Mouse (Mus musculus) T-helper 2 cell (primary cell): ENCODE measurements at regions not wholly inside any gene's neighbourhood (a gene's known extent, or its start where the extent isn't known, plus 50 kb on each side); places are given as distances from the start of the nearest gene placed in this dataset.

Experiments
- in situ Hi-C: fragments of 300-600 bp; cut with MboI, MseI; formaldehyde crosslinking; loops from one replicate; pipeline ENCODE4 v1.15.1; 2025; ENCODE audit warnings: high pct_unique_total_duplicates

DNA sequence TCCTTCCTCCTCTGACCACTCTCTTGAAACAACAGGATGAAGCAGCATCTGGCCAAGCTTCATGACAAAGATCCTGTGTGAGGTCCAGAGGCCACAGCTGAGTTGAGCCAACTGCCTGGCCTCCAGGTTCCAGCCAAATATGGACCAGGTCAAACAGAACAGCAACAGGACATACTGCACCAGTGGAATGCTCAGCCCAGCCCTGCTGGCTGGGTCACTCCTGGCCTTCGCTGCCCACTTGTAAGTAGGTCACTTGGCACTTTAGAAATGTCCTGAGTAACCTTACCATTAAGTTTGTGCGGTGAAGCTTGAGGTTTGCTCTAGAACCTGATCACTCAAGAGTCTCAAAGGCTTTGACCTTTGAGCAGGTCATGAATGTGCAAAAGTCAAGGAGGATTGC, 96.9 kb downstream of the Snx19 start:
- in situ Hi-C loops, result no loop called here

DNA sequence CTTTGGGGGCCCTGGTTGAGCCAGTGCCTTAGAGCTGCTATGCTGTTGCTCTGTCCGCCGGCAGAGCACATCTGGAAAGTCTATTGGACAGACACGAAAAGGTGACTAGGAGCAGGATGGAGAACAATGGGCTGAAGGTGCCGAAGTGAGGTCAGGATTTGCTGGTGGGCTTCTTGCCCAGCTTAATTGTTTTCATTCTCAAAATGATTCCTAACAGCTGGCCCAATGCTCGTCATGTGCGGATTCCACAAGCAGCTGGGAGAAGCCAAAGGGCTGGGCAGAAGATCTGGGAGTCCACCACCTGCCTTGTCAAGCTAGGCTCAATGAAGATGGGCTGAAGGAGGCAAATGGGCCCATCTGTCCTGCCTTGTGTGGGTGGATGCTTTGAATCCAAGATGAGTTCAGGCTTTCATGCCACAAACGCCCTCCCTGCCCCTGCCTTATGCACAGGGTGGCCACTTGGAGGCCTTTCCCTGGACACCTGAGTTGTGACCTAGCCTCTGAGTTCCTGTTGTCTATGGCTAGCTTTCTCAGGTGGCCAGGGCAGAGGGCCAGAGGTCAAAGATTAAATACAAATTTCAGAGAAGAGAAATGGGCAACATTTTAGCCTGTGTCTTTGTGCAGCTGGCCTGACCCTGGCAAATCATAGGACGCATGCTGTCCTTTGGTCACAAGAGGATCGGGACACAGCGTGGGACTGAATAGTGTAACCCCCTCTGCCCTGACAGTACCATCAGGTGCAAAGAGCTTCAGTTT, 95.9 kb downstream of the Snx19 start:
- in situ Hi-C loops, result no loop called here

DNA sequence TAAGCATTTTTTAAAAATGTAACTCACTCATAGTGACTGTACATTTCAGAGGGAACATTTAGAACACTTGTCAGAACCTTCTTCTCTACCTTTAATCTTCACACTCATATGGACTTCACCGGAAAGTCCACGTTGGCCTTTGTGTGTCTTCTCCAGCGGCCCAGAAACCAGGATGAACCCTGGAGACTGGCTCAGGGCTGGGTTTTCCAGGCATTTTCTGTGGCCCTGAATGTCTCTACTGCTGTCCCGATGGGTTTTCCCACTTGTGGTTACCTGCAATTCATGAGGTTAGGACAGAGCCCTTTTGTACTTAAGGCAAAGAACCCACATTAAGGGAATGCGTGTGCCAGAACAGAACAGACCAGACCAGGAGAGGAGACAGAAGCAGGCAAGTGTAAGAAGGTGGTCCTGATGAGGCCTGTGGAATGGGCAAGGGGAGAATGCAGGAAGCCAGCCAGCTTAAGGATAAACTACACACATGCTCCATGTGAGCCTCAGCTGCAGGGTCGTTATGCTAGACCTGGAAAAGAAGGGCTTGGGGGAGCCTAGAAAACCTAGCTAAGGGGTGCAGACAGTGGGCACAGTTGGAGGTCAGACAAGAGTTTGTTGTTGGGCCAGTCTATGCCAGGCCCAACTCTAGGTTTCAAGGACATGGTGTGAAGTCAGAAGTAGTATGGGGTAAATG, 94.8 kb downstream of the Snx19 start:
- in situ Hi-C loops, result no loop called here

DNA sequence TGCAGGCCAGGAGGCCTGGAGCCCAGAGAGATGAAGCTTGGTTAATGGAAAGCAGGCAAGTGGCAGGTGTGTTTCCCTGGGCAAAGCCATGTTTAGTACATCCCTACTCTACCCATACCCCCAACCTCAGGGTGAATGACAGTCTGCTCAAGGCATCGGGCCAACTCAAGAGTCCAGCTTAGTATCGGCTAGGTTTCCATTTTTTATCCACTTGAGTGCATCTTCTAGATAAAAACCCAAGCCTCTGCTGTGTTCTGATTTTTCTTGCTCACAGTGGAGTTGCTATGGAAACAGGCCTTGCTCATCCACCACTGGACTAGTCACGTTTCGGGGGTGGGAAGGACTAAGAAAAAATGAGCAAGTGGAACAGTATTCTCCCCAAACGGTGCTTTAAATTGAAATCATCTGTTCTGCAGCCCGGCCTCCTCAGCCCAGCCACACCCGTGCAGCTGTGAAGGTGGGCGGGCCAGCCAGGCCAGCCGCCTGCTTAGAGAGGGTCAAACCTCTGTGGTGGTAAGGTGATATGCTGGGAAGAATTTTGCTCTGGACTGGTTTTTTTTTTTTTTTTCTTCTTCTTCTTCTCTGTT, 94.0 kb downstream of the Snx19 start:
- in situ Hi-C loops, result no loop called here

DNA sequence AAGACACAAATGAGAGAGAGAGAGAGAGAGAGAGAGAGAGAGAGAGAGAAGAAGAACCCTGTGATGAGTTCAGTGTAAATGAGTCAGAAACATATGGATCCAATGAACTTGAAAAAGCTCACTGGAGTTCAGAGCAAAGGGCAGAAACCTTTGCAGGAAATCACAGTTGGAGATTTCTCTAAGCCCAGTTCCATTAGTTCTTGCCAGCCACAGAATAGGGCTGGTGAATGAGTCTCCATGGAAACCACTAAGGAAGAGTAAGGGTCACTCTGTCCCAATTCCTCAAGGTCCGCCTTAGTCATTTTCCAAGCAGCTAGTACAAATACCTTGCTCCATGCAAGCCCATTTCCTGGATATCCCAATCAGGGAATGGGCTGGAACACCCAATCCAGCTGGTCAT, 93.2 kb downstream of the Snx19 start:
- in situ Hi-C loops, result no loop called here

DNA sequence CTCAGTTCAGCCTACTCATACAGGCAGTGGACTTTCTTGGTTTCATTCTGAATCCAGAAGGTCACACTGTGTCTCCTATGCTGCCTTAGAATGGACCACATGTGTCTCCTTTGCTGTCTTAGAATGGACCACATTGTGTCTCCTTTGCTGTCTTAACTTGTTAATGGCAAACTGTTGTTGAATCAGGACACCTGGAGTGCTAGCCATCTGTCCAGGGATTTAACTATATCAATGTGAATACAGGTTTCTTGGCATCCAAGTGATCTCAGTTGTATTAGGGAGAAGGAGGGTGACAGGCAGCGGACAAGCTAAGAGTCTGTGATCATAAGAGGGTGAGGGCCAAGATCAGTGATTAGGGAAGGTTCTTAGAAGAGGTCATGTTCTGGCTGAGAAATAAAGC, 92.3 kb downstream of the Snx19 start:
- in situ Hi-C loops, result no loop called here
